Mouse (Mus musculus): Measurements from ENCODE around the gene Gli2. TPM values are rescaled to one million over a fixed set of nuclear protein-coding genes. Genes with fewer than 3 reads are reported as not detected.

The Gli2 gene
- polyA plus RNA-seq, 1 experiment from 2014 or later, result 0.22 TPM

DNA sequence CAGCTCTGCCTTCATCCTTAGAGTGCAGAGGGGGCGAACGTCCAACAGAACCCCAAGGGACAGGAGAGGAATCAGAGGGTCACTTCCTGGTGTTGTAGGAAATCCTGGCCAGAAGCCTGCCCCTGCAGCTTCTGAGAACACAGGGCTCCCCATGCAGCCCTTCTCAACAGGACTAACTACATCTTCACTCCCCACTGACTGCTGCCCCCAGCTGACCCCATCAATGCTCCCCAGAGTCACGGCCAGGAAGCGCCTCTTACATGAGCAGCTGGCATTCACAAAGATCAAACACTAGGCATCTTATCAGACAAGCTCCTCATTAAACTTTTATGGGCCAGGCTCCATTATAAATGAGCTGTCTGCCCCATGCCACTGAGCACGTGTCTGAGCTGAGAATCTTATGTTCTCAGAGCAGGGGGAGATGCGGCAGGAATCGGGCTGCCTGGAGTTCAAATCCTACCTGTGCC, 172.6 kb downstream of the Gli2 start:
- Histone ChIP-seq H3K27ac (no peak overlapping the region), H3K4me2 (no peak overlapping the region), H3K27me3 (no peaks in the 10 kb centered on the region), H3K36me3 (no peaks in the 10 kb centered on the region), H3K9ac (no peak overlapping the region), H3K9me3 (replicated peaks) (no peaks in the 10 kb centered on the region), H3K4me1 (replicated peaks) (no peaks in the 10 kb centered on the region), H3K4me3 (replicated peaks) (no peak overlapping the region)
- 50% methylated on average over 7 of the region's 7 CpGs for WGBS (ENCODE audit: insufficient replicate concordance)
- DNase-seq (no peak), ATAC-seq (ENCODE audit: low read depth) (no peak)

DNA sequence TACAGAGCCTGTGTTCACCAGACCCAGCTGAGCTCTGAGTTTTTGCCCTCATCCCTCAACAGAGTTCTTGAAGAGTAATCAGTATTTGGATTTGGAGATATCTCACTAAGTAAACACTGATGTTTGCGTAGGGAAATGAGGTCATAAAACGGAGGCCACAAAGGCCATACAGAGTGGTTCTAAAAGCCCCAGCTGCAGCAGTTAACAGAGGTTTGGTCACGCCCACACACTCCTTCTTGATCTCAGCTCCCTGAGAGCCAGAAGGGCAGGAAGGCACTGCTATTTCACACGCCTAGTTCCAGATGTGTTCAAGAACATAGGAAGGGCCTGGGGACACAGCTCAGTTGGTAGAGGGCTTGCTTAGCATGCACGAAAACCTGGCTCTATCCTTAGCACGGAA, 175.1 kb downstream of the Gli2 start:
- Histone ChIP-seq H3K9ac (no peak overlapping the region), H3K27me3 (no peaks in the 10 kb centered on the region), H3K4me1 (replicated peaks) (no peaks in the 10 kb centered on the region), H3K9me3 (replicated peaks) (no peaks in the 10 kb centered on the region), H3K36me3 (no peaks in the 10 kb centered on the region), H3K4me2 (no peak overlapping the region), H3K27ac (no peak overlapping the region), H3K4me3 (replicated peaks) (no peak overlapping the region)
- WGBS (ENCODE audit: insufficient replicate concordance), result 47% methylated on average over 6 of the region's 6 CpGs
- DNase-seq, result no peak
- ATAC-seq (ENCODE audit: low read depth), result 0 out of 2 replicates have a peak, but pooled peaks have one; percentile 18

DNA sequence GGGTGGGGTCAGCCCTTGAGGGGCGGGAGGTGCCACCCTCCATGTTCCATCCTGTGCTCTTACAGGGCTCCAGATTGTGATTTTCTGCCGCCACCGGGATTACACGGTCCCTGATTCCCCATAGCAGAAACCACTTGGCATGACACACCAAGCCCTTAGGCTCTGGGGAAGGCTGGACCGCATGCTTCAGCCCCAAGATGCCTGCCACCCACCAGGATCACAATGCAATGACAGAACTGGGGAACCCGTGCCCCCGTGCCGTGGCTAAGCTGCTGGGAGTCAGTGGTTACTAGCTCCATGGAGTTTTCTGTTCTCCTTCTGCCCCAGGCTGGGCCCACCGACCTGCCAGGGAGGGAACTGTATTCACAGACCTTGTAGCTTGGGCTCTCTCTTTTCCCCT, 178.2 kb downstream of the Gli2 start:
- 60% methylated on average over 9 of the region's 9 CpGs for WGBS (ENCODE audit: insufficient replicate concordance)
- Histone ChIP-seq H3K27ac (no peak overlapping the region), H3K4me2 (no peak overlapping the region), H3K9me3 (replicated peaks) (no peaks in the 10 kb centered on the region), H3K27me3 (no peaks in the 10 kb centered on the region), H3K4me1 (replicated peaks) (no peaks in the 10 kb centered on the region), H3K9ac (no peak overlapping the region), H3K4me3 (replicated peaks) (no peak overlapping the region), H3K36me3 (no peaks in the 10 kb centered on the region)
- ATAC-seq (ENCODE audit: low read depth) (no peak), DNase-seq (no peak)

DNA sequence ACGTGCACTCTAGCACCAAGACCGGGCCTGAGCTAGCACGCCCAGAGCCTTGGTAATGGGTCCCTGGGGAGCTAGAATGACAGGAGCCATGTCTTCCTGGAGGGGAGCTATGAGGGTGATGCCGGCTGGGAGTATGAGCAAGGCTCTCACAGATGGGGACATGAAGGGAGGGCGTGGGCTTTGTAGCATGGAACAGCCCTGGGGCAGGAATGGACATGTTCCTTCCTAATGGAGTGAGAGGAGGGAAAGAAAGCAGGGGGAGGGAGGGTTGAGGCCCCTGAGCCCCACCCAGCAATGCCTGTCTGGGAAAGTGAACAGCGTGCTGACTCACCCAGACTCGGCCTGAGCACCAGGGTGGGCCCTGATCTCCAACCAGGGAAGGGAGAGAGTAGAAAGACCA, 179.9 kb downstream of the Gli2 start:
- H3K4me2 ChIP-seq, result no peak overlapping the region
- no peaks in the 10 kb centered on the region for H3K9me3 ChIP-seq (replicated peaks)
- no peaks in the 10 kb centered on the region for H3K4me1 ChIP-seq (replicated peaks)
- H3K4me3 ChIP-seq (replicated peaks), result no peak overlapping the region
- no peaks in the 10 kb centered on the region for H3K27me3 ChIP-seq
- no peak for ATAC-seq (ENCODE audit: low read depth)
- no peak overlapping the region for H3K9ac ChIP-seq
- no peak overlapping the region for H3K27ac ChIP-seq
- 52% methylated on average over 7 of the region's 7 CpGs for WGBS (ENCODE audit: insufficient replicate concordance)
- no peak for DNase-seq
- H3K36me3 ChIP-seq, result no peaks in the 10 kb centered on the region

DNA sequence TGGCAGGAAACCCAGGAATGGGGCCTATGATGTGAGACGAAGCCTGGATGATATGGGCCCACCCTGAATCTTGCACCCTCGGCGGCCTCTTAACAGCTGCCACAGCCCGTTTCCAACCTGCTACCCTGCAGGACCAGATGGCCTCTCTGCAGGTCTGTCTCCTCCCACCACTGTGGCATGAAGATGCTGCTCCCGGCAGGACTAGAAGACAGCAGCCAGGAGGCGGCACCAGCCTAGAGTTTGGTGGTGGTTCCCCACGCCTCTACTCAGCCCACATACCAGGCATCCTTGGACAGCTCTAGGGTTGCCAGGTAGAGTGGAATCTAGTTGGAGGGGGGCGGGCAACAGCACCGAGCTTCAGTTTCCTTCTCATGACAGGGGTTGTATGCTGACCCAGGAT, 188.7 kb downstream of the Gli2 start:
- 46% methylated on average over 9 of the region's 9 CpGs for WGBS (ENCODE audit: insufficient replicate concordance)
- no peak overlapping the region for H3K9ac ChIP-seq
- H3K4me2 ChIP-seq, result no peak overlapping the region
- DNase-seq (no peak), ATAC-seq (ENCODE audit: low read depth) (no peak)
- no peaks in the 10 kb centered on the region for H3K36me3 ChIP-seq
- H3K4me1 ChIP-seq (replicated peaks), result no peaks in the 10 kb centered on the region
- H3K27me3 ChIP-seq, result no peaks in the 10 kb centered on the region
- H3K4me3 ChIP-seq (replicated peaks), result no peak overlapping the region
- no peak overlapping the region for H3K27ac ChIP-seq
- H3K9me3 ChIP-seq (replicated peaks), result no peaks in the 10 kb centered on the region

DNA sequence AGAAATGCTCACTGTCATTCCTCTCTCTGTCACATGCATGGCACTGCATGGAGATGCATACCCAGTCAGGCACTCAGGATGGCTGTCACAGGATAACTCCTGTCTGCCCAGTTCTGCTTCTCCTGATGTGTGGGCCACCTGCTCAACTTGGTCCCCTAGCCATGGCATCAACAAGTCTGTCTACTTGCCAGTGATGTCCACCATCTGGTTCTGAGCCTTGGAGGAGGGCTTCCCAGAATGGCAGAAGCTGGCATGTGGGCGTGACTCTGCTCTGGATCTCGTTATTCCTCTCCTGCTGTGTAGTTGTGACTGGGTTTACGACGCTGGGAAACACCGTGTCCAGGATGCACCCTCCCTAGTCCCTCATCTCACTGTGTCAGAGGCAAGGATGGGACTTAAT, 189.4 kb downstream of the Gli2 start:
- no peaks in the 10 kb centered on the region for H3K9me3 ChIP-seq (replicated peaks)
- no peaks in the 10 kb centered on the region for H3K27me3 ChIP-seq
- no peak overlapping the region for H3K4me2 ChIP-seq
- no peak overlapping the region for H3K4me3 ChIP-seq (replicated peaks)
- no peak overlapping the region for H3K27ac ChIP-seq
- ATAC-seq (ENCODE audit: low read depth) (no peak), DNase-seq (no peak)
- 63% methylated on average over 5 of the region's 5 CpGs for WGBS (ENCODE audit: insufficient replicate concordance)
- no peak overlapping the region for H3K9ac ChIP-seq
- H3K36me3 ChIP-seq, result no peaks in the 10 kb centered on the region
- no peaks in the 10 kb centered on the region for H3K4me1 ChIP-seq (replicated peaks)

DNA sequence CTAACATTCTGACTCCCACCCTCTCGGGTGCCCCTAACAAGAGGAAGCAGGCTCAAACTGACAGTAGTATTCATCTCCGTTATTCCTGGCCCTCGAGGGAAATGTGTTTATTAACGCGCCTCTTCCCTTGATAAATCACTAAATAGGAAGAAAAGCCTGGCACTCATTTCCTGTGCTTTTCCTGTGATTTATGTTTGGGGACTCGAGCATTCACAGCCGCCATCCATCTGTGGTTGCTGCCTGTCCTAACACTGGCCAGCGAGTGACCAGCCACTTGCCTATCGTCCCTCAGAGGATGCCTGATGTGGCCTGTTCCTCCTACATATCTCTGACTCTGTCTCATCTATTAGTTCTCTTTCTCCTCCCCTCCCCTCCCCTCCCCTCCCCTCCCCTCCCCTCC, 195.3 kb downstream of the Gli2 start:
- H3K27me3 ChIP-seq, result no peaks in the 10 kb centered on the region

DNA sequence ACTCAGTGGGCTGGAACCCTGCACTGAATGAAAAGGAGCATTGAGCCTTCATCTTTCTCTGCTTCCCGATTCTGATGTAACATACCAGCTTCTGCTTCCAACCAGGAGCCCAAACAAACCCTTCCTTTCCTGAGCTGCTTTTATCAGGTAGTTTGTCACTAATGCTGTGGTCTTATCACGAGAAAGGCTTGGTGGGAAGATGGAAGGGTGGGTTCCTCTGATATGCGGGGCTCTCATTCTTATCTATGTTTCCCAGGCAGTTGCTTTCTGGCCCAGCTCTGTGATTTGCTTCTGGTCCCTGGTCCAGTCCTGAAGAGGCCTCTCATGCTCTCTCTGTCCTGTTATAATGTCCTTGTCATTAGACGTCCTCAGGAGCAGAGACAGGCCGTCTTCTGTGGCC, 222.8 kb downstream of the Gli2 start:
- DNase-seq (no peak), ATAC-seq (ENCODE audit: low read depth) (0 out of 2 replicates have a peak, but pooled peaks have one; percentile 29)
- whole genome bisulfite sequencing (ENCODE audit: insufficient replicate concordance), result 17% methylated on average over 5 of the region's 5 CpGs
- no peak overlapping the region for H3K4me3 ChIP-seq (replicated peaks)
- H3K9me3 ChIP-seq (replicated peaks), result no peaks in the 10 kb centered on the region
- H3K4me1 ChIP-seq (replicated peaks), result peaks cover 8% of the 10 kb centered on the region; the same call in 1 of the 2 replicates
- no peaks in the 10 kb centered on the region for H3K36me3 ChIP-seq
- H3K4me2 ChIP-seq, result no peak overlapping the region
- no peak overlapping the region for H3K27ac ChIP-seq
- no peaks in the 10 kb centered on the region for H3K27me3 ChIP-seq
- no peak overlapping the region for H3K9ac ChIP-seq

More for the DNA sequence above, 195.3 kb downstream of the Gli2 start:
- WGBS (ENCODE audit: insufficient replicate concordance), result 29% methylated on average over 9 of the region's 9 CpGs
- DNase-seq (no peak), ATAC-seq (ENCODE audit: low read depth) (no peak)
- Histone ChIP-seq H3K27ac (no peak overlapping the region), H3K9ac (no peak overlapping the region), H3K4me3 (replicated peaks) (no peak overlapping the region), H3K4me1 (replicated peaks) (no peaks in the 10 kb centered on the region), H3K4me2 (no peak overlapping the region), H3K9me3 (replicated peaks) (no peaks in the 10 kb centered on the region), H3K36me3 (no peaks in the 10 kb centered on the region)

DNA sequence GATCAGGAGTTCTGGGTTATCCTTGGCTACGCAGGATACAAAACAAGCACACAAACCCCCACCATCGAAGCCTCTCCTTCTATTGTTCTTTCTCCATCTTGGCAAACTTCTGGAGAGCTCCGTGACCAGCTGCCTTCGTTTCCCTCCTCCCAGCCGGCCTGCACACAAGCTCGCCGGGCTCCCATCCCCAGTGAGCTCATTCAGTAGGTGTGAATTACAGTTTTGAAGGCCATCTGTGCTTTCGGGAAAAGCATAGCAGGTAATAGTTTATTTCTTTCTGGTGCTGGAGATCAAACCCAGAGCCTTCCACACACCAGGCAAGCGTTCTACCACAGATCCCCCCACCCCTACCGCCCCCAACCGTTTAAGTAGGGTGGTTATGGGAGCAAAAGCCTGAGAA, 226.8 kb downstream of the Gli2 start:
- Histone ChIP-seq H3K4me1 (replicated peaks) (peaks cover 8% of the 10 kb centered on the region; the same call in 1 of the 2 replicates), H3K27ac (no peak overlapping the region), H3K4me2 (no peak overlapping the region), H3K4me3 (replicated peaks) (no peak overlapping the region), H3K9me3 (replicated peaks) (no peaks in the 10 kb centered on the region), H3K36me3 (no peaks in the 10 kb centered on the region), H3K27me3 (no peaks in the 10 kb centered on the region), H3K9ac (no peak overlapping the region)
- no peak for ATAC-seq (ENCODE audit: low read depth)
- no peak for DNase-seq
- WGBS (ENCODE audit: insufficient replicate concordance), result 73% methylated on average over 11 of the region's 11 CpGs

DNA sequence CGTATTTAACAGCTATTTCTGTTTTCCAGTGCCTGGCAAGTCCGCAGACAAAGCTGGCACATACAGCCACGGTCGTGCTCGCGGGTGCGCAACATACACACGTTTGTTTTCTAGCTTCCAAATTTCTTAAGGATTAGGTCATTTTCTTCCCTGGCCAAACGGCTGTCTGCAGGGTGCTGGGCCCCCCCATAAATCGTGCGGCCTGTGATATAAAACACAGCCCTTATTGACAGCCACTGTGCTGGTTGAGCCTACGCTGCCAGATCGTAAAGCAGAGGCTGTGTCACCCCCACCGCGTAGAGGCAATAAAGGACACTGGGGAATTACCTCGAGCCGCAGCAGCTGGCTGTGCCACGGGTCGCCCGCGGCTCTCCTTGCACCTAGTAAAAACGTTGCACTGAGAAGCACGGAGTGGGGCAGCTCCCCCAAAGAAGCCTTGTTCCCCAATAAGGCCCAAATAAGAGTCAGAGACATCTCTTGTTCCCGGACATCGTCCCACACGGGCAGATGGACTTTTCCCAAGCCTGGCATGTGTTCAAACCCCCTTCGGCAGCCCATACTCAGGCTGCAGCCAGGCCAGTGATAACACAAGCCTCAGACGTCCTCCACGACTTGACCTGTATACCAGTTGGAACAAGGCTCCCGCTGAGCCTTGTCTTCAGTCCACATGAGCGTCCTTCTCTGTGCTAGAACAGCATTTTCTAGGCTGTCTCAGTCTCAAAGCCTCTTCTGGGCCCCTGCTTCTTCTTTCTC, 227.8 kb downstream of the Gli2 start:
- H3K27ac ChIP-seq, result no peak overlapping the region
- no peak overlapping the region for H3K9ac ChIP-seq
- 63% methylated on average over 31 of the region's 31 CpGs for WGBS (ENCODE audit: insufficient replicate concordance)
- 0 out of 2 replicates have a peak, but pooled peaks cover 3% of the 10 kb centered on the region for H3K9me3 ChIP-seq (replicated peaks)
- no peaks in the 10 kb centered on the region for H3K27me3 ChIP-seq
- no peaks in the 10 kb centered on the region for H3K36me3 ChIP-seq
- ATAC-seq (ENCODE audit: low read depth) (no peak), DNase-seq (no peak)
- H3K4me2 ChIP-seq, result no peak overlapping the region
- no peak overlapping the region for H3K4me3 ChIP-seq (replicated peaks)
- H3K4me1 ChIP-seq (replicated peaks), result peaks cover 5% of the 10 kb centered on the region; the same call in 1 of the 2 replicates

DNA sequence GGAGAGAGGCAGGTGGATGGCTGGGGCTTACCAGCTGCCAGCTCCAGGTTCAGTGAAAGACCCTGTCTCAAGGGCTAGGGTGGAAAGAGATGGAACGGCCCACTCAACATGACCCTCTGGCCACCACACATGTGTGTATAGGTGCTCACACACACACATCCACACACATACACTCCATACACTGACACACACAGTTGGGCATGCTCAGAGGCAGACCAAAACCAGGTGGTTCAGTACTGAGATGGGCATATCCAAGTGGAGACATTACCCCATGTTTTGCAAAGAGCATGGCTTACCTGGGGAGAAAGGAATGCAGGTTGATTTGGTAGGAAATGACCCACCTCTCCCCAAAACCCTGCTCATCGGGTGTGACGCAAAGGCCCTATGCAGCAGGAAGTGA, 228.4 kb downstream of the Gli2 start:
- H3K4me1 ChIP-seq (replicated peaks), result no peaks in the 10 kb centered on the region
- ATAC-seq (ENCODE audit: low read depth), result no peak
- 70% methylated on average over 3 of the region's 3 CpGs for WGBS (ENCODE audit: insufficient replicate concordance)

DNA sequence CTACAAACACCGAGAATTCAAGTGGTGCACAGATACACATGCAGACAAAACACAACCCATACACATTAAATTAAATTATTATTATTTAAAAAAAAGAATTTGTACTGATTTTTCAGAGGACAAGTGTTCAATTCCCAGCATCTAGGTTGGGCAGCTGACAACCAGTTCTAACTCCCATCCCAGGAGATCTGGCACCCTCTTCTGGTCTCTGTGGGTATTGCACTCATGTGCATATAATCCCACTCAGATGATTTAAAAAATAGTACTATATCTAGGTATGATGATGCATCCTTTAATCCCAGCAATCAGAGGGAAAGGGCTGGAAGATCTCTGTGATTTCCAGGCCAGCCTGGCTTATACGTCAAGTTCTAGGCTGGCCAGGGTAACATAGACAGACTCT, 231.2 kb downstream of the Gli2 start:
- H3K9ac ChIP-seq, result no peak overlapping the region
- no peaks in the 10 kb centered on the region for H3K36me3 ChIP-seq
- DNase-seq, result no peak
- WGBS (ENCODE audit: insufficient replicate concordance), result 80% methylated on average over 2 of the region's 2 CpGs
- no peaks in the 10 kb centered on the region for H3K27me3 ChIP-seq
- H3K9me3 ChIP-seq (replicated peaks), result 0 out of 2 replicates have a peak, but pooled peaks cover 3% of the 10 kb centered on the region
- H3K4me3 ChIP-seq (replicated peaks), result no peak overlapping the region
- H3K4me2 ChIP-seq, result no peak overlapping the region
- H3K27ac ChIP-seq, result no peak overlapping the region
- H3K4me1 ChIP-seq (replicated peaks), result no peaks in the 10 kb centered on the region
- ATAC-seq (ENCODE audit: low read depth), result no peak

More for the DNA sequence above, 228.4 kb downstream of the Gli2 start:
- Histone ChIP-seq H3K9ac (no peak overlapping the region), H3K9me3 (replicated peaks) (0 out of 2 replicates have a peak, but pooled peaks cover 3% of the 10 kb centered on the region), H3K27ac (no peak overlapping the region), H3K36me3 (no peaks in the 10 kb centered on the region), H3K4me3 (replicated peaks) (no peak overlapping the region), H3K27me3 (no peaks in the 10 kb centered on the region), H3K4me2 (no peak overlapping the region)
- no peak for DNase-seq
